Mouse (Mus musculus): Measurements from ENCODE around the gene AY074887. TPM values are rescaled to one million over a fixed set of nuclear protein-coding genes. Genes with fewer than 3 reads are reported as not detected.
A peak's percentile ranks its signal among the peaks of the same experiment; 100 is the strongest.

The AY074887 gene
- polyA plus RNA-seq, 1 experiment: 0.13 TPM

- Histone ChIP-seq H3ac (ENCODE audit: control insufficient read depth, insufficient read length, low read depth) (no peak overlapping the region), H3K4me3 (ENCODE audit: insufficient read depth, poor library complexity, severe bottlenecking) (no peak overlapping the region), H3K79me3 (ENCODE audit: low read depth) (no peaks in the 10 kb centered on the region), H3K79me2 (ENCODE audit: control insufficient read depth, insufficient read depth) (no peaks in the 10 kb centered on the region), H3K27me3 (ENCODE audit: control insufficient read depth, insufficient read depth, insufficient read length) (no peaks in the 10 kb centered on the region), H3K36me3 (ENCODE audit: control insufficient read depth, insufficient read depth) (peaks cover 12% of the 10 kb centered on the region)
- TF ChIP-seq MYOD1 (IDR thresholded peaks at IDR 0.05; ENCODE audit: control insufficient read depth, insufficient read length, low read depth) (no peak), CEBPB (IDR thresholded peaks at IDR 0.05; ENCODE audit: low read depth) (no peak)
Measured at GRCm38 (mm10) chr9:54916401-54916800, 34.4 kb downstream of the AY074887 start.

GRCm38 (mm10) chr9:54915576-54915975 is 35.2 kb downstream of the AY074887 start:
- no peak for TF ChIP-seq MYOD1 (IDR thresholded peaks at IDR 0.05; ENCODE audit: control insufficient read depth, insufficient read length, low read depth)
- TF ChIP-seq MYOG (IDR thresholded peaks at IDR 0.05; ENCODE audit: control insufficient read depth, extremely low read depth, insufficient read length): no peak
- TF ChIP-seq CEBPB (IDR thresholded peaks at IDR 0.05; ENCODE audit: low read depth): no peak
- no peak for TF ChIP-seq MAX (IDR thresholded peaks at IDR 0.05)
- TF ChIP-seq USF1 (IDR thresholded peaks at IDR 0.05; ENCODE audit: low read depth): no peak
- TF ChIP-seq FOSL1 (IDR thresholded peaks at IDR 0.05; ENCODE audit: insufficient read depth, low read length, poor library complexity, severe bottlenecking): no peak
- no peak for TF ChIP-seq CTCF (IDR thresholded peaks at IDR 0.05; ENCODE audit: control insufficient read depth, insufficient read depth, insufficient read length)
- Histone ChIP-seq H3K36me3 (ENCODE audit: control insufficient read depth, insufficient read depth) (peaks cover 20% of the 10 kb centered on the region), H3K4me3 (ENCODE audit: insufficient read depth, poor library complexity, severe bottlenecking) (no peak overlapping the region), H3K27me3 (ENCODE audit: control insufficient read depth, insufficient read depth, insufficient read length) (no peaks in the 10 kb centered on the region), H3K79me2 (ENCODE audit: control insufficient read depth, insufficient read depth) (no peaks in the 10 kb centered on the region), H3K79me3 (ENCODE audit: low read depth) (no peaks in the 10 kb centered on the region), H3ac (ENCODE audit: control insufficient read depth, insufficient read length, low read depth) (no peak overlapping the region)

- Histone ChIP-seq H3K27me3 (ENCODE audit: control insufficient read depth, insufficient read depth, insufficient read length) (no peaks in the 10 kb centered on the region), H3K4me3 (ENCODE audit: insufficient read depth, poor library complexity, severe bottlenecking) (no peak overlapping the region), H3K79me2 (ENCODE audit: control insufficient read depth, insufficient read depth) (no peaks in the 10 kb centered on the region), H3ac (ENCODE audit: control insufficient read depth, insufficient read length, low read depth) (no peak overlapping the region), H3K36me3 (ENCODE audit: control insufficient read depth, insufficient read depth) (peaks cover 66% of the 10 kb centered on the region), H3K79me3 (ENCODE audit: low read depth) (no peaks in the 10 kb centered on the region)
- peak; percentile 84 for TF ChIP-seq CEBPB (IDR thresholded peaks at IDR 0.05; ENCODE audit: low read depth)
- no peak for TF ChIP-seq CTCF (IDR thresholded peaks at IDR 0.05; ENCODE audit: control insufficient read depth, insufficient read depth, insufficient read length)
- TF ChIP-seq MAX (IDR thresholded peaks at IDR 0.05): no peak
Measured at GRCm38 (mm10) chr9:54909446-54909845, 41.4 kb downstream of the AY074887 start.

Other genes starting within 250 kb of the AY074887 start
- 55.9 TPM for gene Wdr61, start 216.5 kb downstream of the AY074887 start, polyA plus RNA-seq (2012; fragmentation: generic; extraction: Trizol)
- gene Crabp1, start 186.2 kb downstream of the AY074887 start, polyA plus RNA-seq (2012; fragmentation: generic; extraction: Trizol): not detected
- gene Ireb2, start 87.2 kb downstream of the AY074887 start, polyA plus RNA-seq (2012; fragmentation: generic; extraction: Trizol): 7.8 TPM
- 0.08 TPM for gene Hykk, start 33.7 kb downstream of the AY074887 start, polyA plus RNA-seq (2012; fragmentation: generic; extraction: Trizol)
- gene Psma4, start 208 bp downstream of the AY074887 start, polyA plus RNA-seq (2012; fragmentation: generic; extraction: Trizol): 211 TPM
- gene Chrna5, start 29.9 kb upstream of the AY074887 start, polyA plus RNA-seq (2012; fragmentation: generic; extraction: Trizol): not detected
- not detected for gene Chrna3, start 75.6 kb upstream of the AY074887 start, polyA plus RNA-seq (2012; fragmentation: generic; extraction: Trizol)
- gene Chrnb4, start 97.8 kb upstream of the AY074887 start, polyA plus RNA-seq (2012; fragmentation: generic; extraction: Trizol): 0.01 TPM
- gene Ube2q2, start 197.9 kb upstream of the AY074887 start, polyA plus RNA-seq (2012; fragmentation: generic; extraction: Trizol): 6.3 TPM

Data from C2C12 (cell line).